Mouse (Mus musculus): ENCODE measurements around the gene Pla2g16. TPM values are rescaled to one million over a fixed set of nuclear protein-coding genes. Genes with fewer than 3 reads are reported as not detected.

Pla2g16 gene
- polyA plus RNA-seq, 1 experiment from 2014 or later = 3.1 TPM

GRCm38 (mm10) chr19:7531906-7532305 is 25.4 kb upstream of the Pla2g16 start:
- Histone ChIP-seq H3K4me3 (ENCODE audit: low read depth, low read length) (no peak overlapping the region), H3K9me3 (replicated peaks; ENCODE audit: control insufficient read depth, low read length, poor library complexity, severe bottlenecking) (no peaks in the 10 kb centered on the region), H3K27ac (ENCODE audit: low read length) (no peak overlapping the region), H3K9ac (ENCODE audit: low read depth, low read length) (no peak overlapping the region), H3K4me2 (ENCODE audit: low read length) (no peak overlapping the region), H3K36me3 (ENCODE audit: control insufficient read depth, insufficient read depth, low read length) (peaks cover 12% of the 10 kb centered on the region; the same call in 1 of the 2 replicates), H3K27me3 (ENCODE audit: control insufficient read depth, insufficient read depth, low read depth, low read length) (no peaks in the 10 kb centered on the region), H3K4me1 (ENCODE audit: control insufficient read depth, insufficient read depth, low read length) (no peaks in the 10 kb centered on the region)
- ATAC-seq = no peak
- WGBS = 85% methylated on average over 5 of the region's 5 CpGs

DNA sequence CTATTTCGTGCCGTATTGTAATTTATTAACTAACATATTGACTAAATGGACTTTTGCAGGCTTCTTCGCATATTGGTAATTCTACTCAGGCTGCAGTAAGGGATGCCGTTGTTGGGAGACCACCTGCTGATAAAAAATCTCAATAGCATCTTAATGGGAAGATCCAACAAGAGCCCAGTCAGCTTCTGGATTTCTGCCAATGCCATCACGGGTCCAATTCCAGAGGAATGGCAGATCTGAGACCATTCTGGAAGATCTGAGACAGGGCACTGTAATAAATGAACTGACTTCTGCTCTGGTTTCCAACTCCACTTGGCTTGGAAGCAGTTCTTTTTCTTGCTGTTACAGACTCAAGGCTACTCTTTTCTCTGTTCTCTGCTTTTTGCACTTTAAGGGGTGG is 23.4 kb upstream of the Pla2g16 start:
- H3K36me3 ChIP-seq (ENCODE audit: control insufficient read depth, insufficient read depth, low read length) = peaks cover 12% of the 10 kb centered on the region; the same call in 1 of the 2 replicates
- no peak overlapping the region for H3K9ac ChIP-seq (ENCODE audit: low read depth, low read length)
- H3K4me2 ChIP-seq (ENCODE audit: low read length) = no peak overlapping the region
- H3K9me3 ChIP-seq (replicated peaks; ENCODE audit: control insufficient read depth, low read length, poor library complexity, severe bottlenecking) = no peaks in the 10 kb centered on the region
- no peak overlapping the region for H3K4me3 ChIP-seq (ENCODE audit: low read depth, low read length)
- H3K27me3 ChIP-seq (ENCODE audit: control insufficient read depth, insufficient read depth, low read depth, low read length) = no peaks in the 10 kb centered on the region
- H3K4me1 ChIP-seq (ENCODE audit: control insufficient read depth, insufficient read depth, low read length) = no peaks in the 10 kb centered on the region
- ATAC-seq = no peak
- 67% methylated on average over 5 of the region's 5 CpGs for whole genome bisulfite sequencing
- no peak overlapping the region for H3K27ac ChIP-seq (ENCODE audit: low read length)

GRCm38 (mm10) chr19:7548924-7549323 is 8.3 kb upstream of the Pla2g16 start:
- H3K9me3 ChIP-seq (replicated peaks; ENCODE audit: control insufficient read depth, low read length, poor library complexity, severe bottlenecking) = 0 out of 2 replicates have a peak, but pooled peaks cover under 1% of the 10 kb centered on the region
- H3K4me3 ChIP-seq (ENCODE audit: low read depth, low read length) = no peak overlapping the region
- 91% methylated on average over 3 of the region's 3 CpGs for WGBS

DNA sequence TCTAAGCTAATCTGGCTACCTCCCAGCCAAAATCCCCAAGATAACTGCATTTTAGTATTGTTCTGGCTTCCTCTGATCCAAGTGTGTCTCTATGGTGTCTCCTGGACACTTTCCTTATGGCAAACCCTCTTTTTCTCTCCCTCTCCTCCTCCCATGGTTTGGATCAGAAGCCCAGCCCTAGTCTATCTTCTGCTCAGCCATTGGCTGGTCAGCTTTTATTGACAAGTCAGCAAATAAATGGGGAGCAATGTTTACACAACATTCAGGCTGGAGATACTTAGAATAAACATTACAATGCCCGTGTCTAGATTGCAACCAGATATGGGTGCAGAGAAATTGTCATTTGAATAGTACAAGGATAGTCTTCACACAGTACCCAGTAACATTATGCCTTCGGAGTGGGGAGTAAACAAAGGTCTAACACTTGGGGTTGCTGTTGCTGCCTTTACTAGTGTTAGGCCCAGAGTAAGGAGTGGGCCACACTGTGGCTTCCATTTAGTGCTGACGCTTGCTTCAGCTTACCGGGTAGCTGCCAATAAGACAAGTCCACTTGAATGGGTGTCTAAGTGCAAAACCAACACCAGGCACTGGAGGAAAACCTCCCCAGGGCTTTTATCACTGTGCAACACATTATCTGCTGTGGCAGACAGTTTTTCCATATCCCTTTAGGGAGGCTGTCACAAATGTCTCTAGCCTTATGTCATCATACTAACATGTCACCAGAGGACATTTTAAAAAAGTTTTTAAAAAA is 5.5 kb upstream of the Pla2g16 start:
- H3K4me3 ChIP-seq (ENCODE audit: low read depth, low read length) = no peak overlapping the region
- no peak overlapping the region for H3K9ac ChIP-seq (ENCODE audit: low read depth, low read length)
- H3K9me3 ChIP-seq (replicated peaks; ENCODE audit: control insufficient read depth, low read length, poor library complexity, severe bottlenecking) = no peaks in the 10 kb centered on the region
- no peak overlapping the region for H3K27ac ChIP-seq (ENCODE audit: low read length)
- H3K4me1 ChIP-seq (ENCODE audit: control insufficient read depth, insufficient read depth, low read length) = no peaks in the 10 kb centered on the region
- ATAC-seq = no peak
- no peaks in the 10 kb centered on the region for H3K27me3 ChIP-seq (ENCODE audit: control insufficient read depth, insufficient read depth, low read depth, low read length)
- no peaks in the 10 kb centered on the region for H3K36me3 ChIP-seq (ENCODE audit: control insufficient read depth, insufficient read depth, low read length)
- H3K4me2 ChIP-seq (ENCODE audit: low read length) = no peak overlapping the region
- WGBS = 70% methylated on average over 4 of the region's 4 CpGs

More at GRCm38 (mm10) chr19:7548924-7549323, 8.3 kb upstream of the Pla2g16 start:
- no peaks in the 10 kb centered on the region for H3K36me3 ChIP-seq (ENCODE audit: control insufficient read depth, insufficient read depth, low read length)
- H3K4me2 ChIP-seq (ENCODE audit: low read length) = no peak overlapping the region
- H3K27me3 ChIP-seq (ENCODE audit: control insufficient read depth, insufficient read depth, low read depth, low read length) = no peaks in the 10 kb centered on the region
- H3K27ac ChIP-seq (ENCODE audit: low read length) = no peak overlapping the region
- H3K9ac ChIP-seq (ENCODE audit: low read depth, low read length) = no peak overlapping the region
- no peaks in the 10 kb centered on the region for H3K4me1 ChIP-seq (ENCODE audit: control insufficient read depth, insufficient read depth, low read length)
- ATAC-seq = no peak

GRCm38 (mm10) chr19:7552301-7552673 is 5.0 kb upstream of the Pla2g16 start:
- H3K27me3 ChIP-seq (ENCODE audit: control insufficient read depth, insufficient read depth, low read depth, low read length) = no peaks in the 10 kb centered on the region
- ATAC-seq = no peak
- H3K27ac ChIP-seq (ENCODE audit: low read length) = no peak overlapping the region
- H3K4me3 ChIP-seq (ENCODE audit: low read depth, low read length) = no peak overlapping the region
- no peaks in the 10 kb centered on the region for H3K4me1 ChIP-seq (ENCODE audit: control insufficient read depth, insufficient read depth, low read length)
- no peak overlapping the region for H3K9ac ChIP-seq (ENCODE audit: low read depth, low read length)
- H3K4me2 ChIP-seq (ENCODE audit: low read length) = no peak overlapping the region
- H3K36me3 ChIP-seq (ENCODE audit: control insufficient read depth, insufficient read depth, low read length) = no peaks in the 10 kb centered on the region
- no peaks in the 10 kb centered on the region for H3K9me3 ChIP-seq (replicated peaks; ENCODE audit: control insufficient read depth, low read length, poor library complexity, severe bottlenecking)
- 88% methylated on average over 2 of the region's 2 CpGs for WGBS

DNA sequence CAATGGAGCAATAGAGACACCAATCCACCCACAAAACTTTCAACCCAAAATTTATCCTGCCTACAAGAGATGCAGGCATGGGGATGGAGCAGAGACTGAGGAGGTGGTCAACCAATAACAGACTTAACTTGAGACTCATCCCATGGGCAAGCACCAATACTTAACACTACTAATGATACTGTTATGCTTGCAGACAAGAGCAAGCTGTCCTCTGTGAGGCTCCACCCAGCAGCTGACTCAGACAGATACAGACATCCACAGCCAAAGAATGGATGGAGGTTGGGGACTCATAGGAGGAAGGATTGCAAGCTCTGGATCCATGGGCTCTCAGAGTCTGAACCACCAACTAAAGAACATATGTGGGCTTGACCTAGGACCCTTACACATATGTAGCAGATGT is 3.8 kb upstream of the Pla2g16 start:
- H3K36me3 ChIP-seq (ENCODE audit: control insufficient read depth, insufficient read depth, low read length) = no peaks in the 10 kb centered on the region
- H3K4me2 ChIP-seq (ENCODE audit: low read length) = no peak overlapping the region
- H3K27me3 ChIP-seq (ENCODE audit: control insufficient read depth, insufficient read depth, low read depth, low read length) = no peaks in the 10 kb centered on the region
- H3K9me3 ChIP-seq (replicated peaks; ENCODE audit: control insufficient read depth, low read length, poor library complexity, severe bottlenecking) = no peaks in the 10 kb centered on the region
- no peak overlapping the region for H3K27ac ChIP-seq (ENCODE audit: low read length)
- H3K4me1 ChIP-seq (ENCODE audit: control insufficient read depth, insufficient read depth, low read length) = peaks cover 2% of the 10 kb centered on the region; the same call in 1 of the 2 replicates
- no peak overlapping the region for H3K9ac ChIP-seq (ENCODE audit: low read depth, low read length)
- no peak overlapping the region for H3K4me3 ChIP-seq (ENCODE audit: low read depth, low read length)
- ATAC-seq = no peak

DNA sequence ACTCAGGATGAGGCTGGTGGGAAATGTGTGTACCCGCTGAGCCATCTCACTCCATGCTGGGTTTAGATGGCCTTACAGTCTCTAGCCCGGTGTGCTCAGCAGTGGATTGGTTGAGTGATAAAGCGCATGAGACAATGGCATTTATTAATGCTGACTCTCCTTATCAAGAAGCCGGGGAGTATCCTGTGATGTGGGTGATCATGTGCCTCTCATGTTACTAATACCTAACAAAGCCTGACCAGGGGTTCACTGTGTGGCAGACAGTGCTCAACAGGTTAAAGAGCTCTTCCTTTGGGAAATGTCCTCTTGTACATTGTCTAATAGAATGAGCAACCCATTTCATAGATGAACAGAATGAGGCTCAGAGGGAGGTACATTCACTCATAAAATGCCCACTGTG is 2.4 kb upstream of the Pla2g16 start:
- ATAC-seq = no peak
- Histone ChIP-seq H3K27me3 (ENCODE audit: control insufficient read depth, insufficient read depth, low read depth, low read length) (no peaks in the 10 kb centered on the region), H3K27ac (ENCODE audit: low read length) (no peak overlapping the region), H3K36me3 (ENCODE audit: control insufficient read depth, insufficient read depth, low read length) (no peaks in the 10 kb centered on the region), H3K4me2 (ENCODE audit: low read length) (no peak overlapping the region), H3K4me3 (ENCODE audit: low read depth, low read length) (no peak overlapping the region), H3K4me1 (ENCODE audit: control insufficient read depth, insufficient read depth, low read length) (peaks cover 2% of the 10 kb centered on the region; the same call in 1 of the 2 replicates), H3K9me3 (replicated peaks; ENCODE audit: control insufficient read depth, low read length, poor library complexity, severe bottlenecking) (no peaks in the 10 kb centered on the region), H3K9ac (ENCODE audit: low read depth, low read length) (no peak overlapping the region)
- 65% methylated on average over 4 of the region's 4 CpGs for WGBS

GRCm38 (mm10) chr19:7556641-7557040 is 618 bp upstream of the Pla2g16 start:
- Histone ChIP-seq H3K36me3 (ENCODE audit: control insufficient read depth, insufficient read depth, low read length) (no peaks in the 10 kb centered on the region), H3K9ac (ENCODE audit: low read depth, low read length) (no peak overlapping the region), H3K4me3 (ENCODE audit: low read depth, low read length) (no peak overlapping the region), H3K27me3 (ENCODE audit: control insufficient read depth, insufficient read depth, low read depth, low read length) (no peaks in the 10 kb centered on the region), H3K27ac (ENCODE audit: low read length) (no peak overlapping the region), H3K4me2 (ENCODE audit: low read length) (no peak overlapping the region), H3K4me1 (ENCODE audit: control insufficient read depth, insufficient read depth, low read length) (peaks cover 2% of the 10 kb centered on the region; the same call in 1 of the 2 replicates), H3K9me3 (replicated peaks; ENCODE audit: control insufficient read depth, low read length, poor library complexity, severe bottlenecking) (no peaks in the 10 kb centered on the region)
- 89% methylated on average over 1 of the region's 1 CpGs for WGBS
- ATAC-seq = no peak

DNA sequence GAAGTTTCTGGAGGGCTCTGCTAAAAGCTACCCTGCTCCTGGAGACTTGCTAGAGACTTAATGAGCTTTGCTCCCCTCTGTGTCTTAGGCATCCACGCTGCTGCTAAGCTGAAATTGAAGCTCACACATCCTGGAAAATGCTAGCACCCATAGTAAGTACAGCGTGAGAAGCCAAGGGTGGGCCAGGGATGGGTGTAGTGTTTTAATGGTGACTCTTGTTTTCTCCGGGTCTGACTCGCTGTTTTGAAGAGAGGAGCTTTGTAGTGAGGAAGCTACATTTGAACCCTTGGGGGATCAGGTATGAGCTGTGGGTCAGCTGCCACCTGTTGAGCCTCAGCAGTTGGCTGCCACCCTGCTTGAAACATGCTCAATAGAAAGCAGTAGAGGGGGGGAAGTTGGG is 585 bp downstream of the Pla2g16 start:
- Histone ChIP-seq H3K4me1 (ENCODE audit: control insufficient read depth, insufficient read depth, low read length) (peaks cover 2% of the 10 kb centered on the region; the same call in 1 of the 2 replicates), H3K4me3 (ENCODE audit: low read depth, low read length) (peak overlapping the region; percentile 39), H3K27ac (ENCODE audit: low read length) (no peak overlapping the region), H3K4me2 (ENCODE audit: low read length) (peak overlapping the region; percentile 63), H3K9ac (ENCODE audit: low read depth, low read length) (no peak overlapping the region), H3K36me3 (ENCODE audit: control insufficient read depth, insufficient read depth, low read length) (no peaks in the 10 kb centered on the region), H3K9me3 (replicated peaks; ENCODE audit: control insufficient read depth, low read length, poor library complexity, severe bottlenecking) (no peaks in the 10 kb centered on the region), H3K27me3 (ENCODE audit: control insufficient read depth, insufficient read depth, low read depth, low read length) (no peaks in the 10 kb centered on the region)
- 5% methylated on average over 4 of the region's 4 CpGs for WGBS
- no peak for ATAC-seq

Measured in midbrain, embryonic 16.5 days (tissue).